Mouse (Mus musculus) heart, embryonic 10.5 days (tissue): ENCODE results near the gene Polh. TPM values are rescaled to one million over a fixed set of nuclear protein-coding genes. Genes with fewer than 3 reads are reported as not detected.

Experiments used
- DNase-seq: peaks from one replicate; pipeline ENCODE4 v3.0.0-alpha.2; 2017; ENCODE audit warnings: low spot score
- H3K27ac ChIP-seq: fragments of 300-500 bp; sonication (generic); 2 replicates; pipeline ENCODE4 v1.5.1; 2016; ENCODE audit warnings: mild to moderate bottlenecking
- H3K27me3 ChIP-seq: fragments of 300-500 bp; sonication (generic); 2 replicates; pipeline ENCODE4 v1.6.1; 2016; ENCODE audit warnings: mild to moderate bottlenecking; ENCODE audit not compliant: poor library complexity, insufficient read depth, severe bottlenecking
- H3K36me3 ChIP-seq: fragments of 300-500 bp; sonication (generic); 2 replicates; pipeline ENCODE4 v1.6.1; 2016; ENCODE audit warnings: mild to moderate bottlenecking, moderate library complexity
- H3K4me1 ChIP-seq: fragments of 300-500 bp; sonication (generic); 2 replicates; pipeline ENCODE4 v1.6.1; 2016; ENCODE audit warnings: mild to moderate bottlenecking
- H3K4me3 ChIP-seq: fragments of 300-500 bp; sonication (generic); 2 replicates; pipeline ENCODE4 v1.5.1; 2016; ENCODE audit warnings: mild to moderate bottlenecking, moderate library complexity
- H3K9me3 ChIP-seq: fragments of 300-500 bp; sonication (generic); 2 replicates; pipeline ENCODE4 v1.6.1; 2016; ENCODE audit warnings: mild to moderate bottlenecking, moderate library complexity
- WGBS: fragments of 180-500 bp; shearing (Covaris S2); methylation state at CpG from one replicate; pipeline ENCODE4 v1.1.7; 2016; 5-methylcytosine and 5-hydroxymethylcytosine counted together
- microRNA counts: library from miRNA; unstranded; fragments of <30 nt; microRNA quantifications from one replicate; lab custom pipeline; 2017
- microRNA-seq: library from miRNA; unstranded; fragments of <30 nt; microRNA quantifications from one replicate; pipeline ENCODE4, GENCODE M21; 2017
- polyA plus RNA-seq: library from polyadenylated mRNA; unstranded; fragments of >200 nt; fragmentation: Nextera tagmentation; extraction: Ambion mirVana; gene quantifications from 2 replicates; pipeline ENCODE4 v1.2.1, GENCODE M21; 2016

Polh gene
- polyA plus RNA-seq, 1 experiment from 2014 or later, result 8.3 TPM

- 91% methylated on average over 4 of the region's 4 CpGs for WGBS
- peaks cover 90% of the 10 kb centered on the region for H3K36me3 ChIP-seq
- no peaks in the 10 kb centered on the region for H3K27me3 ChIP-seq
- H3K27ac ChIP-seq, result no peak overlapping the region
- no peak overlapping the region for H3K4me3 ChIP-seq
- H3K9me3 ChIP-seq, result no peaks in the 10 kb centered on the region
- peaks cover 6% of the 10 kb centered on the region; the same call in 1 of the 2 replicates for H3K4me1 ChIP-seq
- DNase-seq, result no peak
Observed at GRCm38 (mm10) chr17:46123285-46123684, 79.2 kb downstream of the Polh start.

- Histone ChIP-seq H3K36me3 (peaks cover 90% of the 10 kb centered on the region), H3K27ac (no peak overlapping the region), H3K9me3 (no peaks in the 10 kb centered on the region), H3K4me1 (peaks cover 9% of the 10 kb centered on the region; the same call in 1 of the 2 replicates), H3K27me3 (no peaks in the 10 kb centered on the region), H3K4me3 (no peak overlapping the region)
- no peak for DNase-seq
- WGBS, result 95% methylated on average over 4 of the region's 4 CpGs
Observed at GRCm38 (mm10) chr17:46122791-46123190, 79.7 kb downstream of the Polh start.

MicroRNAs encoded within 50 kb of the gene (microRNA counts, 519-probe panel; counts per million panel counts)
- microRNA mmu-miR-693-3p (lab: Ali Mortazavi, UCI) (not detected), microRNA mmu-miR-693-5p (lab: Ali Mortazavi, UCI) (not detected)

Small RNAs within 50 kb of the gene (microRNA-seq; reads per million reads assigned to microRNA genes)
- gene Mir693, result not detected

Other genes starting within 250 kb of the Polh start
- gene Vegfa, start 170.3 kb downstream of the Polh start, polyA plus RNA-seq, result 4.5 and 6.0 TPM in 2 replicates
- gene Mrps18a, start 91.7 kb downstream of the Polh start, polyA plus RNA-seq, result 150 and 166 TPM in 2 replicates
- 5.1 and 7.3 TPM in 2 replicates for gene Rsph9, start 58.4 kb downstream of the Polh start, polyA plus RNA-seq
- gene Mad2l1bp, start 49.1 kb downstream of the Polh start, polyA plus RNA-seq, result 39.9 and 41.6 TPM in 2 replicates
- 32.3 and 34.9 TPM in 2 replicates for gene Gtpbp2, start 41.6 kb downstream of the Polh start, polyA plus RNA-seq
- gene Xpo5, start 137 bp upstream of the Polh start, polyA plus RNA-seq, result 33.5 and 42.8 TPM in 2 replicates
- gene Polr1c, start 45.4 kb upstream of the Polh start, polyA plus RNA-seq, result 53.8 and 81.2 TPM in 2 replicates
- gene Yipf3, start 45.4 kb upstream of the Polh start, polyA plus RNA-seq, result 77.0 and 83.9 TPM in 2 replicates
- gene Lrrc73, start 50.9 kb upstream of the Polh start, polyA plus RNA-seq, result 0.33 and 0.38 TPM in 2 replicates
- 46.5 and 55.8 TPM in 2 replicates for gene Tjap1, start 80.4 kb upstream of the Polh start, polyA plus RNA-seq
- 0.36 and 0.77 TPM in 2 replicates for gene Dlk2, start 94.8 kb upstream of the Polh start, polyA plus RNA-seq
- gene Abcc10, start 125.7 kb upstream of the Polh start, polyA plus RNA-seq, result 5.4 and 7.3 TPM in 2 replicates
- 6.1 and 7.0 TPM in 2 replicates for gene Zfp318, start 181.1 kb upstream of the Polh start, polyA plus RNA-seq
- 0.54 and 0.83 TPM in 2 replicates for gene Crip3, start 226.3 kb upstream of the Polh start, polyA plus RNA-seq
- 0.15 and 0.30 TPM in 2 replicates for gene Slc22a7, start 235.8 kb upstream of the Polh start, polyA plus RNA-seq